Mouse (Mus musculus): Measurements from ENCODE around the gene Slc41a2.

Slc41a2 gene

GRCm38 (mm10) chr10:83220217-83220616 is 117.5 kb downstream of the Slc41a2 start:
- DNase-seq: no peak

- DNase-seq: peak; percentile 76
Observed at GRCm38 (mm10) chr10:83219729-83220128, 118.0 kb downstream of the Slc41a2 start.

GRCm38 (mm10) chr10:83218778-83219177 is 118.9 kb downstream of the Slc41a2 start:
- DNase-seq: no peak

- no peak for DNase-seq
Observed at GRCm38 (mm10) chr10:83217256-83217655, 120.4 kb downstream of the Slc41a2 start.

- DNase-seq: no peak
Observed at GRCm38 (mm10) chr10:83215559-83215958, 122.1 kb downstream of the Slc41a2 start.

- no peak for DNase-seq
Observed at GRCm38 (mm10) chr10:83212618-83213017, 125.1 kb downstream of the Slc41a2 start.

GRCm38 (mm10) chr10:83210968-83211583 is 126.6 kb downstream of the Slc41a2 start:
- DNase-seq: no peak

- DNase-seq: no peak
Observed at GRCm38 (mm10) chr10:83210122-83210521, 127.6 kb downstream of the Slc41a2 start.

- DNase-seq: no peak
Observed at GRCm38 (mm10) chr10:83209388-83209787, 128.3 kb downstream of the Slc41a2 start.

- DNase-seq: no peak
Observed at GRCm38 (mm10) chr10:83208436-83208835, 129.2 kb downstream of the Slc41a2 start.

GRCm38 (mm10) chr10:83202906-83203702 is 134.6 kb downstream of the Slc41a2 start:
- DNase-seq: peak; percentile 45

- no peak for DNase-seq
Observed at GRCm38 (mm10) chr10:83201525-83201924, 136.2 kb downstream of the Slc41a2 start.

- DNase-seq: no peak
Observed at GRCm38 (mm10) chr10:83199290-83199689, 138.4 kb downstream of the Slc41a2 start.

- DNase-seq: no peak
Observed at GRCm38 (mm10) chr10:83198692-83199091, 139.0 kb downstream of the Slc41a2 start.

GRCm38 (mm10) chr10:83197690-83198336 is 139.9 kb downstream of the Slc41a2 start:
- DNase-seq: peak; percentile 79

GRCm38 (mm10) chr10:83191982-83192381 is 145.7 kb downstream of the Slc41a2 start:
- no peak for DNase-seq

- DNase-seq: no peak
Observed at GRCm38 (mm10) chr10:83191476-83191875, 146.2 kb downstream of the Slc41a2 start.

GRCm38 (mm10) chr10:83189071-83189470 is 148.6 kb downstream of the Slc41a2 start:
- no peak for DNase-seq

GRCm38 (mm10) chr10:83186984-83187383 is 150.7 kb downstream of the Slc41a2 start:
- DNase-seq: no peak

- DNase-seq: no peak
Observed at GRCm38 (mm10) chr10:83186167-83186566, 151.5 kb downstream of the Slc41a2 start.

- no peak for DNase-seq
Observed at GRCm38 (mm10) chr10:83185121-83185520, 152.6 kb downstream of the Slc41a2 start.

GRCm38 (mm10) chr10:83184480-83185069 is 153.1 kb downstream of the Slc41a2 start:
- DNase-seq: peak; percentile 42

Measured in cerebellum, adult 8-10 months (tissue).